Mouse (Mus musculus) neural tube, embryonic 15.5 days (tissue): ENCODE data around the gene Rassf3. TPM values are rescaled to one million over a fixed set of nuclear protein-coding genes. Genes with fewer than 3 reads are reported as not detected.
A peak's percentile ranks its signal among the peaks of the same experiment; 100 is the strongest.

Source experiments
- ATAC-seq: fragments of 200-750 bp; cut with Nextera tagmentation; 2 replicates; pipeline ENCODE4 v1.8.0; 2017; ENCODE audit warnings: mild to moderate bottlenecking, moderate TSS enrichment, moderate library complexity; ENCODE audit not compliant: low FRiP score
- H3K27ac ChIP-seq: fragments of 300-500 bp; sonication (generic); replicated peaks from 2 replicates; pipeline ENCODE4 v1.5.1; 2015; ENCODE audit warnings: mild to moderate bottlenecking, inconsistent platforms
- H3K27me3 ChIP-seq: fragments of 300-500 bp; sonication (generic); replicated peaks from 2 replicates; pipeline ENCODE4 v1.6.1; 2015; ENCODE audit warnings: inconsistent platforms
- H3K36me3 ChIP-seq: fragments of 300-500 bp; sonication (generic); 2 replicates; pipeline ENCODE4 v1.6.1; 2015; ENCODE audit warnings: inconsistent platforms
- H3K4me1 ChIP-seq: fragments of 300-500 bp; sonication (generic); 2 replicates; pipeline ENCODE4 v1.6.1; 2015; ENCODE audit warnings: inconsistent platforms
- H3K4me2 ChIP-seq: fragments of 300-500 bp; sonication (generic); 2 replicates; pipeline ENCODE4 v1.6.1; 2015; ENCODE audit warnings: inconsistent platforms, mild to moderate bottlenecking, moderate library complexity
- H3K4me3 ChIP-seq: fragments of 300-500 bp; sonication (generic); replicated peaks from 2 replicates; pipeline ENCODE4 v1.5.1; 2015; ENCODE audit warnings: mild to moderate bottlenecking, inconsistent platforms
- H3K9ac ChIP-seq: fragments of 300-500 bp; sonication (generic); replicated peaks from 2 replicates; pipeline ENCODE4 v1.6.1; 2015; ENCODE audit warnings: mild to moderate bottlenecking, inconsistent platforms
- H3K9me3 ChIP-seq: fragments of 300-500 bp; sonication (generic); replicated peaks from 2 replicates; pipeline ENCODE4 v1.6.1; 2016; ENCODE audit warnings: inconsistent platforms
- WGBS: fragments of 180-500 bp; shearing (Covaris S2); methylation state at CpG from one replicate; pipeline ENCODE4 v1.1.7; 2015; ENCODE audit warnings: mixed read lengths; 5-methylcytosine and 5-hydroxymethylcytosine counted together
- polyA plus RNA-seq: library from polyadenylated mRNA; unstranded; fragments of >200 nt; fragmentation: Nextera tagmentation; extraction: Ambion mirVana; gene quantifications from 2 replicates; pipeline ENCODE4 v1.2.1, GENCODE M21; 2015

The Rassf3 gene
- polyA plus RNA-seq, 1 experiment from 2014 or later, result 6.7 TPM

GRCm38 (mm10) chr10:121411721-121412455 lies 64.3 kb downstream of the Rassf3 start:
- H3K4me2 ChIP-seq, result no peak overlapping the region
- no peaks in the 10 kb centered on the region for H3K36me3 ChIP-seq
- H3K27me3 ChIP-seq, result no peaks in the 10 kb centered on the region
- no peak overlapping the region for H3K27ac ChIP-seq
- no peak overlapping the region for H3K4me3 ChIP-seq
- ATAC-seq, result no peak
- H3K4me1 ChIP-seq, result peaks cover 3% of the 10 kb centered on the region; the same call in 1 of the 2 replicates
- H3K9ac ChIP-seq, result no peak overlapping the region
- H3K9me3 ChIP-seq, result no peaks in the 10 kb centered on the region
- 87% methylated on average over 11 of the region's 11 CpGs for WGBS

- H3K27ac ChIP-seq, result no peak overlapping the region
- 69% methylated on average over 7 of the region's 7 CpGs for WGBS
- no peak overlapping the region for H3K4me2 ChIP-seq
- no peak overlapping the region for H3K9ac ChIP-seq
- H3K4me1 ChIP-seq, result no peaks in the 10 kb centered on the region
- ATAC-seq, result no peak
- no peak overlapping the region for H3K4me3 ChIP-seq
- H3K9me3 ChIP-seq, result no peaks in the 10 kb centered on the region
- no peaks in the 10 kb centered on the region for H3K36me3 ChIP-seq
- no peaks in the 10 kb centered on the region for H3K27me3 ChIP-seq
Measured at GRCm38 (mm10) chr10:121409717-121410116, 66.4 kb downstream of the Rassf3 start.

- Histone ChIP-seq H3K4me2 (no peak overlapping the region), H3K36me3 (no peaks in the 10 kb centered on the region), H3K9me3 (no peaks in the 10 kb centered on the region), H3K27ac (no peak overlapping the region), H3K4me3 (no peak overlapping the region), H3K9ac (no peak overlapping the region), H3K4me1 (no peaks in the 10 kb centered on the region), H3K27me3 (no peaks in the 10 kb centered on the region)
- 58% methylated on average over 6 of the region's 9 CpGs for WGBS
- no peak for ATAC-seq
Measured at GRCm38 (mm10) chr10:121403946-121404345, 72.2 kb downstream of the Rassf3 start.

GRCm38 (mm10) chr10:121403104-121403503 lies 73.0 kb downstream of the Rassf3 start:
- Histone ChIP-seq H3K9ac (no peak overlapping the region), H3K4me3 (no peak overlapping the region), H3K4me2 (no peak overlapping the region), H3K27me3 (no peaks in the 10 kb centered on the region), H3K9me3 (no peaks in the 10 kb centered on the region), H3K27ac (no peak overlapping the region), H3K36me3 (no peaks in the 10 kb centered on the region), H3K4me1 (no peaks in the 10 kb centered on the region)
- 76% methylated on average over 9 of the region's 9 CpGs for WGBS
- no peak for ATAC-seq

GRCm38 (mm10) chr10:121401005-121401404 lies 75.1 kb downstream of the Rassf3 start:
- Histone ChIP-seq H3K9ac (no peak overlapping the region), H3K4me2 (no peak overlapping the region), H3K4me1 (no peaks in the 10 kb centered on the region), H3K36me3 (peaks cover 12% of the 10 kb centered on the region; the same call in 1 of the 2 replicates), H3K4me3 (no peak overlapping the region), H3K27ac (no peak overlapping the region), H3K9me3 (no peaks in the 10 kb centered on the region), H3K27me3 (no peaks in the 10 kb centered on the region)
- WGBS, result 80% methylated on average over 7 of the region's 7 CpGs
- ATAC-seq, result no peak

GRCm38 (mm10) chr10:121398599-121398998 lies 77.5 kb downstream of the Rassf3 start:
- WGBS, result 90% methylated on average over 7 of the region's 7 CpGs
- Histone ChIP-seq H3K9ac (no peak overlapping the region), H3K9me3 (no peaks in the 10 kb centered on the region), H3K36me3 (peaks cover 36% of the 10 kb centered on the region), H3K4me1 (0 out of 2 replicates have a peak, but pooled peaks cover 4% of the 10 kb centered on the region), H3K27me3 (no peaks in the 10 kb centered on the region), H3K27ac (no peak overlapping the region), H3K4me3 (no peak overlapping the region), H3K4me2 (no peak overlapping the region)
- ATAC-seq, result no peak

- H3K27me3 ChIP-seq, result no peaks in the 10 kb centered on the region
- 87% methylated on average over 20 of the region's 20 CpGs for WGBS
- H3K9ac ChIP-seq, result no peak overlapping the region
- H3K4me2 ChIP-seq, result no peak overlapping the region
- H3K27ac ChIP-seq, result no peak overlapping the region
- 0 out of 2 replicates have a peak, but pooled peaks cover 4% of the 10 kb centered on the region for H3K4me1 ChIP-seq
- H3K36me3 ChIP-seq, result peaks cover 65% of the 10 kb centered on the region
- no peak overlapping the region for H3K4me3 ChIP-seq
- no peak for ATAC-seq
- no peaks in the 10 kb centered on the region for H3K9me3 ChIP-seq
Measured at GRCm38 (mm10) chr10:121395542-121396176, 80.5 kb downstream of the Rassf3 start.

- Histone ChIP-seq H3K4me1 (0 out of 2 replicates have a peak, but pooled peaks cover 4% of the 10 kb centered on the region), H3K9me3 (no peaks in the 10 kb centered on the region), H3K27me3 (no peaks in the 10 kb centered on the region), H3K4me3 (no peak overlapping the region), H3K36me3 (peaks cover 73% of the 10 kb centered on the region), H3K4me2 (no peak overlapping the region), H3K9ac (no peak overlapping the region), H3K27ac (no peak overlapping the region)
- ATAC-seq, result no peak
- 91% methylated on average over 18 of the region's 18 CpGs for WGBS
Measured at GRCm38 (mm10) chr10:121394789-121395325, 81.3 kb downstream of the Rassf3 start.

- no peak for ATAC-seq
- H3K4me3 ChIP-seq, result no peak overlapping the region
- 76% methylated on average over 6 of the region's 6 CpGs for WGBS
Measured at GRCm38 (mm10) chr10:121394270-121394669, 81.9 kb downstream of the Rassf3 start.

GRCm38 (mm10) chr10:121391901-121392300 lies 84.2 kb downstream of the Rassf3 start:
- H3K4me1 ChIP-seq, result 0 out of 2 replicates have a peak, but pooled peaks cover 4% of the 10 kb centered on the region
- H3K27ac ChIP-seq, result no peak overlapping the region
- H3K4me3 ChIP-seq, result no peak overlapping the region
- WGBS, result 98% methylated on average over 8 of the region's 8 CpGs
- H3K4me2 ChIP-seq, result no peak overlapping the region
- no peak overlapping the region for H3K9ac ChIP-seq
- H3K27me3 ChIP-seq, result no peaks in the 10 kb centered on the region
- H3K9me3 ChIP-seq, result no peaks in the 10 kb centered on the region
- no peak for ATAC-seq
- H3K36me3 ChIP-seq, result peaks cover 97% of the 10 kb centered on the region

More at GRCm38 (mm10) chr10:121394270-121394669, 81.9 kb downstream of the Rassf3 start:
- no peak overlapping the region for H3K9ac ChIP-seq
- H3K4me1 ChIP-seq, result 0 out of 2 replicates have a peak, but pooled peaks cover 4% of the 10 kb centered on the region
- no peaks in the 10 kb centered on the region for H3K9me3 ChIP-seq
- no peak overlapping the region for H3K4me2 ChIP-seq
- no peaks in the 10 kb centered on the region for H3K27me3 ChIP-seq
- H3K27ac ChIP-seq, result 0 out of 2 replicates have a peak overlapping the region, but pooled peaks have one; percentile 5
- peaks cover 79% of the 10 kb centered on the region for H3K36me3 ChIP-seq

- H3K4me1 ChIP-seq, result 0 out of 2 replicates have a peak, but pooled peaks cover 4% of the 10 kb centered on the region
- H3K27me3 ChIP-seq, result no peaks in the 10 kb centered on the region
- no peaks in the 10 kb centered on the region for H3K9me3 ChIP-seq
- H3K4me2 ChIP-seq, result no peak overlapping the region
- H3K9ac ChIP-seq, result no peak overlapping the region
- ATAC-seq, result no peak
- 84% methylated on average over 10 of the region's 10 CpGs for WGBS
- no peak overlapping the region for H3K27ac ChIP-seq
- no peak overlapping the region for H3K4me3 ChIP-seq
- H3K36me3 ChIP-seq, result peaks cover 94% of the 10 kb centered on the region
Measured at GRCm38 (mm10) chr10:121390602-121391001, 85.5 kb downstream of the Rassf3 start.

- no peaks in the 10 kb centered on the region for H3K27me3 ChIP-seq
- WGBS, result 65% methylated on average over 9 of the region's 9 CpGs
- no peak for ATAC-seq
- H3K36me3 ChIP-seq, result peaks cover 91% of the 10 kb centered on the region
- H3K4me1 ChIP-seq, result no peaks in the 10 kb centered on the region
- no peak overlapping the region for H3K9ac ChIP-seq
- no peak overlapping the region for H3K4me2 ChIP-seq
- no peak overlapping the region for H3K27ac ChIP-seq
- H3K4me3 ChIP-seq, result no peak overlapping the region
- H3K9me3 ChIP-seq, result no peaks in the 10 kb centered on the region
Measured at GRCm38 (mm10) chr10:121386347-121386746, 89.8 kb downstream of the Rassf3 start.
